Mouse (Mus musculus) T-helper 1 cell (primary cell): ENCODE results near the gene Tlr5.

Experiments
- in situ Hi-C: fragments of 300-600 bp; cut with MboI, MseI; formaldehyde crosslinking; loops from one replicate; pipeline ENCODE4 v1.15.1; 2025; ENCODE audit warnings: high pct_unique_total_duplicates

The Tlr5 gene

DNA sequence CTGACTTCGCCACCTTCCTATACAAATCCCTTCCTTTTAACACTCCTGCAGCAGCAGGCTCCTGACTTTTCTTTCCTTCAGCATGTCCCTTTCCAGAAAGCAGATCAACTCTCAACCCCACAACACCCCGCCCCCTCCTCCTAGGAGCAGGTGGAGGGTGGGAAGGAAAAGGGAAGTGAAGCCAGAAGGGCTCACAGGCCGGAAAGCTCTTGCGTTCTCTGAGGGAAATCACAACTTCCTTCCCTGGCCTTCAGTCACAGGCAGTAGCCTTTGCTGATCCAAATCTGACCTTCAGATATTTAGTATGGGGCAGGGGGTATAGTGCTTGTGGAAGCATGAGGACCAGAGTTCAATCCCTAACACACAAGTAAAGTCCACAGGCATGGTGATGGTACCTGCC, 921 bp upstream of the Tlr5 start:
- in situ Hi-C loops, result no loop called here

GRCm38 (mm10) chr1:182955047-182955620, 546 bp downstream of the Tlr5 start:
- in situ Hi-C loops, result no loop called here

DNA sequence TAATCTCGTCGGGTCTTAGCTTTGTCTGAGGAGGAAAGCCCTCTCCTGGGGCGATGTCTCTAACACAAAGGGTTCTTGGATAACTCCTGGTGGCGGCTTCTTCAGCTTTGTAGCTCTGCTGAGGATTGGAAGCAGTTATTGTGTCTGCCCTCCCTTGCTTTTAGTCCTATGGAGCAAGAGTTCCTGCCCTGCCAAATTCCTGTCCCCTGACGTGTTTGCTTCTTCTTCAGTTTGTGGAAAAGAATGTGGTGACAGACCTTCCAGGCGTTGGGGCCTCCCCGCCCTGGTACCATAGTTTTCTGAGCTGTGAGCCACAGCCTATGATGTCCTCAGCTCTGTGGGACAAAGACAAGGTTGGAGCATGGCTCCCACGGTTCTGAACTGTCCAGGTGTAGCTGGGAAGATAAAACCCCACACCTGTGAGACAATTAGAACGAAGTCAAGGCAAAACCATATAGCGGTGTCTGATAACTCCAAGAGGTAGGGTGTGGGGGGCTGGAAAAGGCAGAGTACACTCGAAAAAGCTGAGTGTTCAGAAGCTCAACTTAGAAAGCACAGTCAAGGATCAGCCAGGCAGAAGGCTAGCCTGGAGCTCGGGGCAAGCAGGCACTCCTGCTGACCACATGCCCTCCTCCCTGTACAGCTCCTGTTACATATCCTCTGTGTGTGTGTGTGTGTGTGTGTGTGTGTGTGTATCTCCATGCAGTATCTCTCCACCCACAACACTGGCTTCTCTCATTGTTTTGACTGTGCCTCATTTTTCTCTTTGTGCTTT, 1.8 kb downstream of the Tlr5 start:
- in situ Hi-C loops, result no loop called here

GRCm38 (mm10) chr1:182957001-182957757, 2.6 kb downstream of the Tlr5 start:
- in situ Hi-C loops, result no loop called here

- in situ Hi-C loops, result no loop called here
Observed at GRCm38 (mm10) chr1:182957826-182958544, 3.4 kb downstream of the Tlr5 start.

DNA sequence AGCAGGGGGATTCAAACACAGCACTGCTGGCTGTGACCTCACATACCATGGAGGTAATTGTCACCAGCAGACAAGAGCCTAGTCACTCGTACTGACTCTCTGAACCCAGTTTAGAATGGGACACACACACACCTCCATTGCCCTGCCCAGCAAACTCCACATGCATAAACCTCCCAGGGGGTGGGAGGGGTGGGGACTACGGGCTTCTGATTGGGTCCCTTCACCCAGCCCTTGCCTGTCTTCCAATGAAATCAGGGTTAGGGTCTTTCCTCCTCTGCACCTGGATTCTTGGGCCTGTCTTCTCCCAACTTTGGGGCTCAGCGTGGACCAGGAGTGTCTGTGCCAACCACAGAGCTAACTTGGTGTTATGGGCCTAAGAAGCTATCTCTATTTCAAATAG, 4.2 kb downstream of the Tlr5 start:
- in situ Hi-C loops, result no loop called here

GRCm38 (mm10) chr1:182959251-182959691, 4.7 kb downstream of the Tlr5 start:
- in situ Hi-C loops, result no loop called here

GRCm38 (mm10) chr1:182959811-182960455, 5.3 kb downstream of the Tlr5 start:
- in situ Hi-C loops, result no loop called here

DNA sequence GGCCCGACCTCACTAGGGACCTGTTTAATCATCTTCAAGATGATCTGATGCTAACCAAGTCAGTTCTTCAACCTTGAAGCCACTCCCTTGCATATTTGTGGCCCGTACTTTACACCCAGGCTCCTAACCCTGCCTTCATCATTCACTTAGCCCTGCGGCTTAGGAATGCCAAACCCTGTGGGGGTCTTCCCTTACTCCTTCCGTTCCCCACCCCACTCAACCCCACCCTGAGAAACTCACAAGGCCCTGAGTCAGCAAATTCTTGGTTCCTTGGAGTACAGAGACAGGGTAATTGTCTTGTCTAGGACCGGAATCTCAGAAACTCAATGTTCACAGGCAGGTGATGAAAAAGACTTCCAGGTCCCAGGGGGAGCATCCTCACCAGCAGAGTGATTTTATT, 6.5 kb downstream of the Tlr5 start:
- in situ Hi-C loops, result no loop called here

DNA sequence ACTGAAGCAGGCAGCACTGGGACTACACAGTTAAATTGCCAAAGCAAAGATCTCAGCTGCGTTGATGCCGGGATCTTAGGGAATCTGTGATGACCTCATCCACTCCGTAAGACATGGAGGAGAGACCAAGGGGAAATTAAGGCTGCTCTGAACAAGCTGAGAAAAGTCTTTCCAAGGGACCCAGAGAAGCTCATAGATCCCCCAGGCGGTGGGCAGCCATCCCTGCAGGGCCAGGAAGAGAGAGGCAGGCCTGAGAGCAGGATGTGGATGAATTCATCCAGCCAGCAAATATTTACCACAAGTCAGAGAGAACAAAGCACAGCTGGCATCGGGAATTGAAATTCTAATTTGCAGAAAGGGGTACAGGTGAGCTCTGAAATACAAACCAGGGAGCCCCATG, 8.7 kb downstream of the Tlr5 start:
- in situ Hi-C loops, result no loop called here

- in situ Hi-C loops, result no loop called here
Observed at GRCm38 (mm10) chr1:182964855-182965466, 10.4 kb downstream of the Tlr5 start.

- in situ Hi-C loops, result no loop called here
Observed at GRCm38 (mm10) chr1:182968732-182969131, 14.1 kb downstream of the Tlr5 start.

DNA sequence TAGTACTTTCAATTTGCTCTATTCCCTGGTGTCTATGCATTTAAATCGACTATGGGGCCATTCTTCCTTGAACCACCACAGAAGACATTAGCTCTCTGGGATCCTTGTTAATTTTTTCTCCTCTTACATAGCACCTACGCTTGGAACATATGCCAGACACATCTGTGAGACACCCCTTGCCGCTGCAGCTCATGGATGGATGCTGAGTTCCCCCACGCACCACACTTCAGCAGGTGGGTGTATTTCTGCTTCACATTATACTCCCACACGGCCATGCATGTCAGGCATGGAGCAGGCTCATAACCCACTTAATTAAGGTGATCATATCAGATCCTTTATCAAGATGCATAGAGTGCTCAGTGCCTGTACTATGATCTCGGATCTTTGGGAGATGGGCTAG, 17.7 kb downstream of the Tlr5 start:
- in situ Hi-C loops, result no loop called here

GRCm38 (mm10) chr1:182974826-182975225, 20.2 kb downstream of the Tlr5 start:
- in situ Hi-C loops, result no loop called here

- in situ Hi-C loops, result no loop called here
Observed at GRCm38 (mm10) chr1:182980702-182981101, 26.1 kb downstream of the Tlr5 start.

GRCm38 (mm10) chr1:182982995-182983394, 28.4 kb downstream of the Tlr5 start:
- in situ Hi-C loops, result no loop called here

- in situ Hi-C loops, result no loop called here
Observed at GRCm38 (mm10) chr1:182983496-182984127, 29.0 kb downstream of the Tlr5 start.

GRCm38 (mm10) chr1:182986243-182986642, 31.7 kb downstream of the Tlr5 start:
- in situ Hi-C loops, result no loop called here

- in situ Hi-C loops, result no loop called here
Observed at GRCm38 (mm10) chr1:182986750-182987149, 32.2 kb downstream of the Tlr5 start.

DNA sequence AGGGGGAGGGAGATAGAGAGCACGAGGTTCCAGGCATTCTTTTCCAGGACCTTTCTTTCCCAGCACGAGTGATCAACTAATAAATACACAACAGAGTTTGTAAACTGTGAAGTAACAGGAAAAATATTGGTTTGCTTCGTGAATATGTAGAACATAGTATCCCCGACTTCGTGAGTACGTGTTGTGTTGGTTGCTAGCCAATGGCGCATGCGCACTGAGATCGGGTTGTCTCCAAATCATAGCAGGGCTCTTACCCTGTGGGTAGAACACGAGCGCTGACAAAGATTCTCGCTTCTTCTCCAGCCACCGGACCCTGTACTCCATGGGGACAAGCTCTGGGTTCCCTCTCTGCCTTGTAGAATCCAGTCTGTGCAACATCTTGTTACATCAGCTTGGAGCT, 33.2 kb downstream of the Tlr5 start:
- in situ Hi-C loops, result no loop called here

- in situ Hi-C loops, result no loop called here
Observed at GRCm38 (mm10) chr1:182988646-182989045, 34.1 kb downstream of the Tlr5 start.
